In genomic region chr13:14039292-14039965, GRCm38 (mm10) we compare ENCODE assay signal across 8 mouse cellular contexts. TPM values are rescaled to one million over a fixed set of nuclear protein-coding genes. Genes with fewer than 3 reads are reported as not detected.
DNase-seq lines count a peak whose midpoint lies in the region; ATAC-seq lines count a peak whose summit lies in the region.

Gene Tbce, minus strand, starts transcription at chr13:14039638.

- H3K4me1 ChIP-seq in hindbrain, embryonic 16.5 days (ENCODE audit: control insufficient read depth, insufficient read depth, low read depth, low read length): peaks cover 10% of the 10 kb centered on the region

- H3K27ac ChIP-seq in hindbrain, embryonic 16.5 days (ENCODE audit: low read depth, low read length): peak within 1 kb of the TSS; percentile 98
- peak within 1 kb of the TSS; percentile 96 for H3K27ac ChIP-seq in macrophage

- 1% methylated on average over 35 of the region's 35 CpGs for WGBS in hindbrain, embryonic 16.5 days
- under 1% methylated on average over 35 of the region's 35 CpGs for WGBS in macrophage (ENCODE audit: missing documents)

- no peaks in the 10 kb centered on the region for H3K36me3 ChIP-seq in hindbrain, embryonic 16.5 days (ENCODE audit: control insufficient read depth, insufficient read depth, low read length)
- H3K36me3 ChIP-seq in macrophage (ENCODE audit: inconsistent target): no peaks in the 10 kb centered on the region

- ATAC-seq in hindbrain, embryonic 16.5 days: peak; percentile 97

- peak; percentile 90 for DNase-seq in T-cell, adult 2 months (ENCODE audit: low spot score)
- peak; percentile 84 to 90 for DNase-seq in cerebellum, postnatal 36 days
- DNase-seq in gastrocnemius, adult 18-20 months (ENCODE audit: low spot score): peak; percentile 90
- peak; percentile 88 to 93 for DNase-seq in left cerebral cortex, adult 18-20 months (ENCODE audit: low spot score in 2 of 2)
- peak; percentile 91 for DNase-seq in right cerebral cortex, adult 18-20 months
- peak; percentile 56 for DNase-seq in urinary bladder, postnatal 10 days (ENCODE audit: low spot score)

- peak within 1 kb of the TSS; percentile 86 for H3K9ac ChIP-seq in hindbrain, embryonic 16.5 days (ENCODE audit: low read depth, low read length)

- peak within 1 kb of the TSS; percentile 72 for H3K4me3 ChIP-seq in hindbrain, embryonic 16.5 days (ENCODE audit: low read length)
- peak within 1 kb of the TSS; percentile 65 for H3K4me3 ChIP-seq in macrophage (ENCODE audit: inconsistent target)

- H3K4me2 ChIP-seq in hindbrain, embryonic 16.5 days (ENCODE audit: low read length): peak within 1 kb of the TSS; percentile 83

- peaks cover 49% of the 10 kb centered on the region for H3K79me2 ChIP-seq in macrophage (ENCODE audit: inconsistent target)

- no peaks in the 10 kb centered on the region for H3K9me3 ChIP-seq in hindbrain, embryonic 16.5 days (ENCODE audit: control insufficient read depth, low read length)

- no peaks in the 10 kb centered on the region for H3K27me3 ChIP-seq in hindbrain, embryonic 16.5 days (replicated peaks; ENCODE audit: control insufficient read depth, insufficient read depth, low read length)

RNA-seq across cellular contexts. Expression of gene Tbce, which starts in this region (rescaled TPM):
- 10 to 100 TPM; 16.3 to 17.4 TPM for total RNA-seq in gastrocnemius, adult 18-20 months (2021)
- polyA plus RNA-seq in hindbrain, embryonic 16.5 days (2015; fragmentation: Nextera tagmentation; extraction: Ambion mirVana): 98.4 and 102 TPM in 2 replicates
- 10 to 100 TPM; 66.1 to 75.6 TPM for total RNA-seq in left cerebral cortex, adult 18-20 months (2021)
- 100 to 1,000 TPM; 143 to 293 (median 240) TPM for total RNA-seq in macrophage (2018; cell fraction: chromatin; rRNA removed)
- 10 to 100 TPM; 13.4 to 29.0 (median 17.2) TPM for total RNA-seq in macrophage (2018; cell fraction: cytosol; rRNA removed)
- total RNA-seq in macrophage (2018; cell fraction: nucleus; rRNA removed): 100 to 1,000 TPM in 23 of 26 experiments, 10 to 100 TPM in 3; 74.4 to 188 (median 135) TPM
- polyA plus RNA-seq in macrophage (2018): 22.6 to 29.9 TPM (median 27.4 TPM) in 3 replicates

Comparison
In these comparisons a context has a peak if more than half of its experiments do, and no peak if none do; other contexts are left out.
1. Peak in every context shown above with its lines: DNase-seq, ATAC-seq, H3K4me3 ChIP-seq and H3K27ac ChIP-seq.